In the genomic region with DNA sequence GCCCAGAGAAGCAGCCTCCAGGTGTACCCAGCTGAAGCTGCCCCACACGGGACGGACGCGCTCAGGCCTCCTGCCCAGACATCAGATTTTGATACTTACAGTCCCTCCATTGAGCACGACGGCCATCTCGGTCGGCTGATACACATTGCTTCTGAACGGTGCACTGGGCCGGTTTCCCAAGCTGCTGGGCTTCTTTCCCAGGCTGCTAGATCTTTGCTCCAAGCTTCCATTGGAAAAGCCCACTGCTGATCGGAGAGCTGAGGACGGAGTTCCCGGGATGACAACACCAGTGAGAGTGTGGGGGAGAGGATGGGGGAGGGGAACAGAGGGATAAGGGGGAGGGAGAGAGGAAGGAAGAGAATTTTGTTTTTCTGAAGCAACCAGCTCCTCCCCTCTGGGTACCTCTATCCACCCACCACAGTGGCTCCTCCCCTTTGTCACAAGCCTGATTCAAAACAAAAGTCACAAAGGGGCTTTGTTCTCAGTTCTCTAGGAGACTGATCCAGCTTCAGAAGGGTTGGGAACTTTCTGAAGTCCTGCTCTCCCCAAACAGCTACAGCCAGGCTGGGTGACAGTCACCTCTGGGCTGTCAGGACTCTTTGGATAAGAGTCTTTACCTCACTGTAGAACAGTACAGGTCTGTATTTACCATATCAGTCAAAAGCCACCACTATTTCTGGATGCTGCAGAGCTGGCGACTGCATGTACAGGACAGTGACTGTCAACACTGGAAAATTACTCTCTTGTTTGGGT, we compare ENCODE assay signal across 8 mouse cellular contexts. TPM values are rescaled to one million over a fixed set of nuclear protein-coding genes. Genes with fewer than 3 reads are reported as not detected.
DNase-seq lines count a peak whose midpoint lies in the region; ATAC-seq lines count a peak whose summit lies in the region.

No protein-coding gene starts in this region.

- H3K4me2 ChIP-seq in hindbrain, embryonic 11.5 days (replicated peaks; ENCODE audit: low read depth, low read length), result peak overlapping the region; percentile 3; the same call in 1 of the 2 replicates
- peak overlapping the region; percentile 24 for H3K4me2 ChIP-seq in limb, embryonic 12.5 days

- peaks cover 7% of the 10 kb centered on the region; the same call in 1 of the 2 replicates for H3K36me3 ChIP-seq in hindbrain, embryonic 11.5 days (ENCODE audit: control insufficient read depth, insufficient read depth, low read length)
- peaks cover 57% of the 10 kb centered on the region for H3K36me3 ChIP-seq in limb, embryonic 12.5 days

- peak; percentile 30 for DNase-seq in kidney, postnatal 14 days
- no peak for DNase-seq in kidney, adult 18-20 months
- peak; percentile 88 to 89 for DNase-seq in cerebellum, postnatal 10 days
- peak; percentile 63 for DNase-seq in gastrocnemius, adult 18-20 months (ENCODE audit: low spot score)
- peak; percentile 69 for DNase-seq in hindbrain, embryonic 11.5 days (ENCODE audit: low spot score)
- DNase-seq in ovary, postnatal 36 days (ENCODE audit: low spot score), result peak; percentile 36
- no peak for DNase-seq in adrenal gland, adult 8-10 months

- H3K9ac ChIP-seq in hindbrain, embryonic 11.5 days (ENCODE audit: low read depth, low read length), result no peak overlapping the region
- no peak overlapping the region for H3K9ac ChIP-seq in limb, embryonic 12.5 days (replicated peaks)

- peaks cover 5% of the 10 kb centered on the region; the same call in 1 of the 2 replicates for H3K4me1 ChIP-seq in hindbrain, embryonic 11.5 days (replicated peaks; ENCODE audit: control insufficient read depth, insufficient read depth, low read length)
- 0 out of 2 replicates have a peak, but pooled peaks cover 2% of the 10 kb centered on the region for H3K4me1 ChIP-seq in limb, embryonic 12.5 days (replicated peaks)

- no peak overlapping the region for H3K4me3 ChIP-seq in hindbrain, embryonic 11.5 days (ENCODE audit: low read depth, low read length)
- H3K4me3 ChIP-seq in limb, embryonic 12.5 days (replicated peaks), result no peak overlapping the region

- WGBS in hindbrain, embryonic 11.5 days, result 31% methylated on average over 14 of the region's 14 CpGs
- WGBS in limb, embryonic 12.5 days, result 50% methylated on average over 14 of the region's 14 CpGs

- H3K9me3 ChIP-seq in hindbrain, embryonic 11.5 days (ENCODE audit: control insufficient read depth, low read length), result no peaks in the 10 kb centered on the region
- H3K9me3 ChIP-seq in limb, embryonic 12.5 days, result no peaks in the 10 kb centered on the region

- peak; percentile 77 for ATAC-seq in hindbrain, embryonic 11.5 days (ENCODE audit: low FRiP score)
- no peak for ATAC-seq in limb, embryonic 12.5 days (ENCODE audit: insufficient number of reproducible peaks, insufficient read depth, low FRiP score, low TSS enrichment, low read depth)

- H3K27me3 ChIP-seq in hindbrain, embryonic 11.5 days (ENCODE audit: control insufficient read depth, insufficient read depth, low read length), result no peaks in the 10 kb centered on the region
- H3K27me3 ChIP-seq in limb, embryonic 12.5 days, result no peaks in the 10 kb centered on the region

- 0 out of 2 replicates have a peak overlapping the region, but pooled peaks have one; percentile 30 for H3K27ac ChIP-seq in hindbrain, embryonic 11.5 days (ENCODE audit: low read depth, low read length)
- 0 out of 2 replicates have a peak overlapping the region, but pooled peaks have one; percentile 35 for H3K27ac ChIP-seq in limb, embryonic 12.5 days

RNA-seq across cellular contexts. Expression of gene Gprc5b, which starts 18.4 kb away (rescaled TPM):
- 10 to 100 TPM; 12.4 to 21.7 TPM for total RNA-seq in gastrocnemius, adult 18-20 months (2021)
- 27.2 and 30.3 TPM in 2 replicates for polyA plus RNA-seq in hindbrain, embryonic 11.5 days (2014; fragmentation: Nextera tagmentation; extraction: Ambion mirVana)
- 7.5 and 8.1 TPM in 2 replicates for polyA plus RNA-seq in limb, embryonic 12.5 days (2016; fragmentation: Nextera tagmentation; extraction: Ambion mirVana)
- 100 to 1,000 TPM; 139 to 182 (median 170) TPM for total RNA-seq in adrenal gland, adult 8-10 months (2022)

Comparison
In these comparisons a context has a peak if more than half of its experiments do, and no peak if none do; other contexts are left out.
1. DNase-seq: peak in kidney, postnatal 14 days (single experiment), cerebellum, postnatal 10 days (2 of 2), gastrocnemius, adult 18-20 months (single experiment), hindbrain, embryonic 11.5 days (single experiment) and ovary, postnatal 36 days (single experiment); none in kidney, adult 18-20 months (single experiment) and adrenal gland, adult 8-10 months (single experiment).
2. RNA of gene Gprc5b, which starts 18.4 kb away (total RNA-seq): 139 to 182 TPM in adrenal gland, adult 8-10 months; 12.4 to 21.7 TPM in gastrocnemius, adult 18-20 months; every median in the first group is over 4 times any median in the second.